Mouse (Mus musculus) right cerebral cortex, adult 2 months (tissue): ENCODE data around the gene Cpne1.

ENCODE experiments used
- DNase-seq, 2 experiments: peaks; one replicate each; pipeline ENCODE4 v3.0.0; 2021 to 2022; ENCODE audit warnings: low spot score in 2 of 2

Cpne1 gene

GRCm38 (mm10) chr2:156079674-156080073 lies 32.1 kb downstream of the Cpne1 start:
- no peak for DNase-seq

GRCm38 (mm10) chr2:156079183-156079560 lies 32.6 kb downstream of the Cpne1 start:
- DNase-seq = no peak

GRCm38 (mm10) chr2:156078421-156079182 lies 33.2 kb downstream of the Cpne1 start:
- DNase-seq = no peak

GRCm38 (mm10) chr2:156077461-156077860 lies 34.3 kb downstream of the Cpne1 start:
- no peak for DNase-seq

GRCm38 (mm10) chr2:156073725-156074124 lies 38.0 kb downstream of the Cpne1 start:
- DNase-seq = no peak

- DNase-seq = no peak
Measured at GRCm38 (mm10) chr2:156071236-156071635, 40.5 kb downstream of the Cpne1 start.

- DNase-seq = no peak
Measured at GRCm38 (mm10) chr2:156067916-156068315, 43.8 kb downstream of the Cpne1 start.

GRCm38 (mm10) chr2:156066126-156066525 lies 45.6 kb downstream of the Cpne1 start:
- no peak for DNase-seq

GRCm38 (mm10) chr2:156065099-156066041 lies 46.4 kb downstream of the Cpne1 start, which contains the start of gene Spag4:
TSS of gene Spag4 (plus strand) at chr2:156065175.
- DNase-seq = peak; percentile 49 to 70

- no peak for DNase-seq
Measured at GRCm38 (mm10) chr2:156052816-156053215, 58.9 kb downstream of the Cpne1 start, which contains the start of gene Fer1l4. TSS of gene Fer1l4 (minus strand) at chr2:156052947.

- no peak for DNase-seq
Measured at GRCm38 (mm10) chr2:156047929-156048328, 63.8 kb downstream of the Cpne1 start.

GRCm38 (mm10) chr2:156042903-156043302 lies 68.9 kb downstream of the Cpne1 start:
- DNase-seq = no peak

- no peak for DNase-seq
Measured at GRCm38 (mm10) chr2:156039390-156039789, 72.4 kb downstream of the Cpne1 start.

- no peak for DNase-seq
Measured at GRCm38 (mm10) chr2:156025482-156025881, 86.3 kb downstream of the Cpne1 start.
